Mouse (Mus musculus): ENCODE measurements around the gene Plppr1. TPM values are rescaled to one million over a fixed set of nuclear protein-coding genes. Genes with fewer than 3 reads are reported as not detected.
"Not testable (repeated sequence)": the region's sequence is repeated elsewhere in the genome, so short reads cannot be mapped to it uniquely, and the experiment has no call there.

Plppr1 gene
- polyA plus RNA-seq, 1 experiment, result not detected

- Histone ChIP-seq H3K79me2 (ENCODE audit: control insufficient read depth, insufficient read depth) (no peaks in the 10 kb centered on the region), H3K4me3 (ENCODE audit: insufficient read depth, poor library complexity, severe bottlenecking) (no peak overlapping the region), H3ac (ENCODE audit: control insufficient read depth, insufficient read length, low read depth) (no peak overlapping the region), H3K27me3 (ENCODE audit: control insufficient read depth, insufficient read depth, insufficient read length) (no peaks in the 10 kb centered on the region), H3K36me3 (ENCODE audit: control insufficient read depth, insufficient read depth) (no peaks in the 10 kb centered on the region), H3K79me3 (ENCODE audit: low read depth) (no peaks in the 10 kb centered on the region)
- no peak for TF ChIP-seq MYOD1 (IDR thresholded peaks at IDR 0.05; ENCODE audit: control insufficient read depth, insufficient read length, low read depth)
- no peak for TF ChIP-seq USF1 (IDR thresholded peaks at IDR 0.05; ENCODE audit: low read depth)
- TF ChIP-seq MYOG (IDR thresholded peaks at IDR 0.05; ENCODE audit: control insufficient read depth, extremely low read depth, insufficient read length), result no peak
- TF ChIP-seq FOSL1 (IDR thresholded peaks at IDR 0.05; ENCODE audit: insufficient read depth, low read length, poor library complexity, severe bottlenecking), result no peak
- no peak for TF ChIP-seq CEBPB (IDR thresholded peaks at IDR 0.05; ENCODE audit: low read depth)
- no peak for TF ChIP-seq MAX (IDR thresholded peaks at IDR 0.05)
- TF ChIP-seq CTCF (IDR thresholded peaks at IDR 0.05; ENCODE audit: control insufficient read depth, insufficient read depth, insufficient read length), result no peak
Observed at GRCm38 (mm10) chr4:49357097-49357496, 298.0 kb downstream of the Plppr1 start.

DNA sequence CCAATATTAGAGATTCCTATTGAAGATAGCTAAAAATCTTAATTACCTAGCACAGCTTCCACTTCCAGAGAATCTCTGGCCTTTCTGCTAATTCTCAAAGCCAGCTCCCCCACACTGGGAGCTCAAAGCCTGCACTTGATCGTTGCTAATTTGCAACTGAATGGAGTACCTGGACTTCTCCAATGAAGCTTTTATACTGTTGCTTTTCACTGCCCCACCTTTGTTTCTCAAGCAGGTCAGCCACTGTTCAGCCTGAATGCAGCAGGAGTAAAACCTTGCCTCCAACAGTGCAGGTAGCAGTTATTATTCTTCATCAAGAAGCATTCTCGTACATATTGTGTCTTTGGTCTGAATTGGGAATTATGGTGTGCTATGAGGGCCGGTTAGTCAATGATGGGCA lies 309.0 kb downstream of the Plppr1 start:
- not testable (repeated sequence) for H3K79me3 ChIP-seq (ENCODE audit: low read depth); H3K79me2 ChIP-seq (ENCODE audit: control insufficient read depth, insufficient read depth); H3K27me3 ChIP-seq (ENCODE audit: control insufficient read depth, insufficient read depth, insufficient read length); H3K36me3 ChIP-seq (ENCODE audit: control insufficient read depth, insufficient read depth); H3K4me3 ChIP-seq (ENCODE audit: insufficient read depth, poor library complexity, severe bottlenecking); H3ac ChIP-seq (ENCODE audit: control insufficient read depth, insufficient read length, low read depth)

DNA sequence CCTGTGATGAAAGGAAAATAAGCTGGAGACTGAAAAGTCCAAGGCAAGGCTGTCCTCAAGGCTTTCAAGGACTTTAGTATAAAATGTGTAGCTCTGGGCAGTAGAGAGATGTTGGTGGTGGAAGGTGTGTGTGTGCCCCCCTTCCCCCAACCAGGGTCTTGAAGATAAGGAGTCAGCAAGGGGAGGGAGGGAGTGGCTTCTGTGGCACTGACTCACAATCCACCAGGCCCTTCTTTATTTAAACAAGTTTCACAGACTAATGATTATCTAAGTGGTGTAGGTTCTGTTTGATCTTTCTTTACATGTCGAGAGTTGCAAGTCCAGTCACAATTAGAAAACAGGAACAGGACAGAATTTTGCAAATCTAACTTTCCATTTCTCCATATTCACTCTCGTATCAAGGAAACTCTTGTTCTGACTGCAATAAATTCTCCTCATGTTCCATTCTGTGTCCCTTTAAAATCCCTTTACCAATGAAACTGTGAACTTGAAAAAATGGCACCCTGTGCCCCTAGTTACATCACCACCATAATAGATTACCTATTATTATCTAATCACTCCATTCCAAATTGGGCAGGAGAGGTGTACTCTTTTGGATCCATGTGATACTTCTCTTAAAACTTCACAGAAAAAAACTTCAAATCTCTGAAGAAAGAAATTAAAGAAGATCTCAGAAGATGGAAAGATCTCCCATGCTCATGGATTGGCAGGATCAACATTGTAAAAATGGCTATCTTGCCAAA lies 324.7 kb downstream of the Plppr1 start:
- H3K36me3 ChIP-seq (ENCODE audit: control insufficient read depth, insufficient read depth); H3K4me3 ChIP-seq (ENCODE audit: insufficient read depth, poor library complexity, severe bottlenecking); H3K79me3 ChIP-seq (ENCODE audit: low read depth); H3K79me2 ChIP-seq (ENCODE audit: control insufficient read depth, insufficient read depth); H3K27me3 ChIP-seq (ENCODE audit: control insufficient read depth, insufficient read depth, insufficient read length); H3ac ChIP-seq (ENCODE audit: control insufficient read depth, insufficient read length, low read depth): not testable (repeated sequence)

DNA sequence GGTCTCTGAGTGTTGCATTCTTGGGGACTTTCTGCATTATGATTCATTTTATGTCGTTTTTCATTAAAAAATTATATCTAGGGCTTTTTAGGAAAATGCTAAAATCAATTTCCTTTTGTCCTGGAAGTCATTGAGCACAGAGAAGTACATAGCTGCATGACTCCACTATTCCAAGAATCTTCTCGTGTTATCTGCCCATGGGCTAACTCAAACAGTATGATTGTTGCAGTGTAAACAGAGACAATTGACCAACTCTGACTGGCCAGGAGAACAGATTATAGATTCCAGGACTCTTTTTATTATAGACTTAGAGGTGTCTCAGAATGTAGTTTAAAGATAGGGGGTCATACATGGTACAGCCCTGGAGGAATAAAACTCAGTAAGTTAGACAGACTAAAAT lies 327.8 kb downstream of the Plppr1 start:
- no peak for TF ChIP-seq USF1 (IDR thresholded peaks at IDR 0.05; ENCODE audit: low read depth)
- no peak for TF ChIP-seq FOSL1 (IDR thresholded peaks at IDR 0.05; ENCODE audit: insufficient read depth, low read length, poor library complexity, severe bottlenecking)
- no peak for TF ChIP-seq MYOG (IDR thresholded peaks at IDR 0.05; ENCODE audit: control insufficient read depth, extremely low read depth, insufficient read length)
- TF ChIP-seq MYOD1 (IDR thresholded peaks at IDR 0.05; ENCODE audit: control insufficient read depth, insufficient read length, low read depth), result no peak
- no peak for TF ChIP-seq CTCF (IDR thresholded peaks at IDR 0.05; ENCODE audit: control insufficient read depth, insufficient read depth, insufficient read length)
- TF ChIP-seq MAX (IDR thresholded peaks at IDR 0.05), result no peak
- no peak for TF ChIP-seq CEBPB (IDR thresholded peaks at IDR 0.05; ENCODE audit: low read depth)
- Histone ChIP-seq H3K4me3 (ENCODE audit: insufficient read depth, poor library complexity, severe bottlenecking) (no peak overlapping the region), H3K36me3 (ENCODE audit: control insufficient read depth, insufficient read depth) (no peaks in the 10 kb centered on the region), H3ac (ENCODE audit: control insufficient read depth, insufficient read length, low read depth) (no peak overlapping the region), H3K79me2 (ENCODE audit: control insufficient read depth, insufficient read depth) (no peaks in the 10 kb centered on the region), H3K79me3 (ENCODE audit: low read depth) (no peaks in the 10 kb centered on the region), H3K27me3 (ENCODE audit: control insufficient read depth, insufficient read depth, insufficient read length) (no peaks in the 10 kb centered on the region)
